Mouse (Mus musculus) testis, postnatal 14 days (tissue): ENCODE data around the gene Bola3.

Experiments
- DNase-seq: peaks from one replicate; pipeline ENCODE4 v3.0.0; 2021; ENCODE audit warnings: low spot score

Gene Bola3

DNA sequence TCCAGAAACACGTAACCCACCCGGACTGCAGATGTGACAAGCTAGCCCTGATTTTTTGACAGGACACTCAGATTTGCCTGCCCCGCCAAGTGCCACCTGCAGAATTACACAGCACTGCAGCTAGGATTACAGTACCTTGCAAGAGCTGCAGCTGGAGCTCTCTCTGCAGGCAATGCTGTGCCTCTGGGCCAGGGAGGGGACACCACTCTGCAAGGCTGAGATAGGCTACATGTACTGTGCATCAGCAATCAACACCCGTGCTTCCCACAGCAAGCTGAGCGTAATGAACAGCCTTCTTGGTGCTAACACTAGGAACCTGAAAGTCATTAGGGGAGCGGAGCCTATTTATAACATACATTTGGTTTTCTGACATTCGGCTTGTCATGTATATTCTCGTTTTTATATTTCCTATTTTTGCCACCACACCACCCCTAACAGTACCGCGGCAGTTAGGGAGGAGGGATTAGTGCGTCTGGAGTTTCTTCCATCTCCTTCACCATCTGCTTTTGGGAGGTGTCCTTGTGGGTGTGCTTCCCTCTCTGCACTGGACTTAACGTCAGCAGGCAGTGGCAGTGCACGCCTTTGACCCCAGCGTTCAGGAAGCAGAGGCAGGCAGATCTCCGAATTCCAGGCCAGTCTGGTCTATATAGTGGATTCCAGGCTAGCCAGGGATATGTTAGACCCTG, 46.7 kb downstream of the Bola3 start:
- no peak for DNase-seq

DNA sequence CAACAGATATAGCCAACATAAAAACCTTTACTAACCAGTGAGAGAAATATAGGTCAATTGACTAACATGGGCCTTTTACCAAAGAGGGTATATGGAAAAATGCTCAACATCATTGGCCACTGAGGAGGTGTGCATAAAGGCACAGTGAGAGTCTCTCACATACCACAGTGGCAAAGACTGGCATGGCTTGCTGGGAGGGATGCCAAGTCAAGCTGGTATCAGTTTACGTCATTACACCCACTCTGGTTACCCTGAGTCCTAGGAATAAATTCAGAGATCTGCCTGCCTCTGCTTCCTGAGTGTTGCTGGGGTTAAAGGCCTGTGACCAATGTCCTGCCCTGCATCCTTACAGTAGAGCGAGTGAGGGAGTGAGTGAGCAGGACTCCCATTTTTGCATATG, 47.8 kb downstream of the Bola3 start:
- DNase-seq: no peak

DNA sequence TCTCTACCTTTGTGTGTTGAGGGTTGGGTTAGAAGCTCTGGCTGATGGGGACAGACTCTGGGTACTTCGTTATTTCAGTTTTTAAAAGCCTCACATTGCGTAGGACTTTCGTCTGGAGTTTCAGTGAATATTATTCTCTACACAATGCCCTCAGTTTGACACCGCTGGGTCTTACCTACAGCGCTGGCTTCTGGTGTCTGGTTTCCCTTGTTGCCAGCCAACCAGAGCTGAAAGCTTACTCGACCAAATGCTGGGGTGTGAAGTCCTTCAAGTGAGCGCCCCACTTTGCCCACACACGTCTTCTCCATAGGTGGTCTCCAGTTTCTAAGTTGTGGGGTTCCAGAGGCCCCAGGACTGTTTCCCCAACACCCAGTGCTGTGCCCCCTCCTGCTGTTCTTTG, 48.8 kb downstream of the Bola3 start:
- DNase-seq: no peak

DNA sequence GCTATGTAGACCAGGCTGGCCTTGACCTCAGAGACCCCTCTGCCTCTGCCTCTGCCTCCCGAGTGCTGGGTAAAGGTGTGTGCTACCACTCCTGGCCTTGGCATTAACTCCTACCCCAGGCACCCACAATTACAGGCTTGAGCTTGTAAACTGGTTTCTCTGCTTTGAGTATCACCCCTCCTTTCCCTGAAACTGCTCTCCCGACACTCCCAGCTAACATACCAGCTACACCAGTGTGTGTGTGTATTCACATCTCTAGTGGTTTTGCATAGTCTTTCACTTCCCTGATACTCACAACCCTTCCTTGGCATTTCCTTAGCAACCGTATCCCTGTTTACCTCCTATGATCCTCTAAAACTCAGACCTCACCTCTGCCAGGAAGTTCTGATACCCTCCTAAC, 50.8 kb downstream of the Bola3 start:
- no peak for DNase-seq

DNA sequence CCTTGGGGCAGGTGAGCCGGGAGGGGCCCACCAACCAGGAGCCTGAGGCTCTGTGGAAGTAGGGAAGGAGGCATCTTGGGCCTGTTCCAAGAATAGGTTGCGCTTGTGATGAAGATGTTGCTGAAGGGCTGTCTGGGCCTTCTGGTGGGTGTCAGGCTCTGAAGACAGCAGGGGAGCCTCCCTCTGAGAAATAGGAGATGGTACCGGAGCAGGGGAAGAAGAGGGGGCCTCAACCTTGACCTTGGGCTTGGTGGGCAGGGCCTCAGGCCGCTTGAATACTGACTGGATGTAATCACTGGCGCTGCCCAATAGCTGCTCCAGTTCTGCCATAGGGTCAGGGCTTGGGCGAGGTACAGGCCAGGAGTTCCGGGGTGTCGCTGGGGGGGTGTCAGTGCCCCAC, 54.5 kb downstream of the Bola3 start:
- DNase-seq: no peak

DNA sequence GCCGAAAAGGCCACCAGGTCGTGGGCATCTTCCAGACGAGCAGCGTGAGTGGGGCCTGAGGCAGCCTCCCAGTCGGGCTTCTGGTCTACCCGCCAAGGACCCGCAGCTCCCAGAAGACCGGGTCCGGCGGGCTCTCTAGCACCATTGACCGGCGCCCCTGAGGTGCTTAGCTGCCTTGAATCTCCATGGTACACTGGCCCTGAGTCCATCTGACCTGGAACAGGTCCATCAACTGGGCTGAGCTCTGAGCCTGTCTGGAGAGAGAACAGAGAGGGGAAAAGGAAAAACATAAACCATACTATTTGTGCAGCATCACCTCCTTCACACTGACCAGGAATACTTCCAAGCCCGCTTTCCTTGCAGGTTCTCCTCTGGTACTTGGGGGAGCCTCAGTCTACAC, 55.6 kb downstream of the Bola3 start:
- no peak for DNase-seq

DNA sequence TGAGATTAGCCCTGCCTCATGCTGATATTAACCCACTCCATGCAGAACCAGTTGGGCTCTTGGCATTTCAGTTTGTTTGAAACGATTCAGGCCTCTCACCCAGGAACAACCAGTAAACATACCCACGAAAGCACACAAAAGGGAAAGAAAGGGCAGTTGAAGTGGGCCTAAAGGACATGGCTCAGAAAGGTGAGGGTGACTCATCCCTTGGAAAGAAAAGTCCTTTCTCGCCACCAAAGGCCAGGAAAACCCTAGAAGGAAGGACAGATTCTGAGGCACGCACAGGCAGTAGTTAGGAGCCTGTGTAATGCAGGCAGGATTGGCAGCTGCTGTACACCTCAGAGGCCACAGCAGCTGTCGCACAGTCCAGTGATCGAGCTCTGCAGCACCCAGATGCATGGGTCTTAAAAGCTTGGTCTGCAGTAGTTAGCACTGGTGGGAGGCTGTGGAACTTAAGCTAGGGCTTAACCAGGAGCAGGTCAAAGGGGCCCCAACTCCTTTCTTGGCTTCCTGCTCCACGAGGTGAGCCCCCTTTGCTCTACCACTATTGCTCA, 56.6 kb downstream of the Bola3 start:
- no peak for DNase-seq

DNA sequence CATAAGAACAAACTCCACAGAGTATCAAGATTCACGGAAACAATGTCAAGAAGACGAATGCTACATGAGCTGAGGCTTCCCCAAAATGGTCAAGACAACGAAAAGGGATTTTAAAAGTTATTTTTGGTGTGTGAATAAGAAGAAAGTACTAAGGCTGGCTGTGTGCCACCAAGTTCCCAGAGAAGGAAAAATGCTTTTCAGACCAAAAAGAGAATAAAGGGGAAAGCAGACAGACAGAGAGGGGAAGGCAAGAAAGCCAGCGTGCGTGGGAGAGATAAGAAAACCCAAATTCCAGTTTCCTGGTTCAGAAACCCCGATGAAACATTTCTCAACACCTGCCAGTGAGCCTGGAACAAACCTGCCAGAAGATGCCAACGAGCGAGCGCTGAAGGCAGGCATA, 59.6 kb downstream of the Bola3 start:
- no peak for DNase-seq
